Mouse (Mus musculus): ENCODE measurements around the gene H2afj. TPM values are rescaled to one million over a fixed set of nuclear protein-coding genes. Genes with fewer than 3 reads are reported as not detected.
A peak's percentile ranks its signal among the peaks of the same experiment; 100 is the strongest.

Gene H2afj
- total and polyA plus RNA-seq, 3 experiments, result 29.4 to 49.4 (median 30.1) TPM

- Histone ChIP-seq H3K36me3 (ENCODE audit: control insufficient read depth, insufficient read depth, low read length) (no peaks in the 10 kb centered on the region), H3K27me3 (ENCODE audit: control insufficient read depth, insufficient read depth, low read length) (no peaks in the 10 kb centered on the region), H3K4me3 (no peak overlapping the region), H3K9ac (ENCODE audit: low read depth, low read length) (no peak overlapping the region), H3K4me1 (ENCODE audit: control insufficient read depth, insufficient read depth, low read length) (no peaks in the 10 kb centered on the region), H3K79me2 (replicated peaks; ENCODE audit: control insufficient read depth, insufficient read depth, low read length) (no peaks in the 10 kb centered on the region), H3K27ac (no peak overlapping the region)
- intact Hi-C loops (cut with DNase I), result no loop called here
- 66% methylated on average over 2 of the region's 2 CpGs for WGBS
- no peak for TF ChIP-seq CTCF (IDR thresholded peaks at IDR 0.05)
- TF ChIP-seq POLR2A (IDR thresholded peaks at IDR 0.05; ENCODE audit: insufficient read depth, low read depth, low read length), result no peak
- no peak for TF ChIP-seq EP300 (IDR thresholded peaks at IDR 0.05; ENCODE audit: insufficient read depth, low read depth, low read length)
- no peak for DNase-seq
Measured at GRCm38 (mm10) chr6:136844903-136845302, 36.9 kb downstream of the H2afj start.

GRCm38 (mm10) chr6:136845706-136846480 lies 37.8 kb downstream of the H2afj start:
- Histone ChIP-seq H3K9ac (ENCODE audit: low read depth, low read length) (no peak overlapping the region), H3K27ac (no peak overlapping the region), H3K27me3 (ENCODE audit: control insufficient read depth, insufficient read depth, low read length) (no peaks in the 10 kb centered on the region), H3K36me3 (ENCODE audit: control insufficient read depth, insufficient read depth, low read length) (no peaks in the 10 kb centered on the region), H3K4me1 (ENCODE audit: control insufficient read depth, insufficient read depth, low read length) (no peaks in the 10 kb centered on the region), H3K4me3 (no peak overlapping the region), H3K79me2 (replicated peaks; ENCODE audit: control insufficient read depth, insufficient read depth, low read length) (no peaks in the 10 kb centered on the region)
- TF ChIP-seq POLR2A (IDR thresholded peaks at IDR 0.05; ENCODE audit: insufficient read depth, low read depth, low read length), result no peak
- intact Hi-C loops (cut with DNase I), result no loop called here
- 69% methylated on average over 5 of the region's 5 CpGs for WGBS
- no peak for DNase-seq

- no peaks in the 10 kb centered on the region for H3K27me3 ChIP-seq (ENCODE audit: control insufficient read depth, insufficient read depth, low read length)
- H3K4me3 ChIP-seq, result no peak overlapping the region
- no peak overlapping the region for H3K27ac ChIP-seq
- WGBS, result 88% methylated on average over 3 of the region's 3 CpGs
- TF ChIP-seq EP300 (IDR thresholded peaks at IDR 0.05; ENCODE audit: insufficient read depth, low read depth, low read length) (no peak), POLR2A (IDR thresholded peaks at IDR 0.05; ENCODE audit: insufficient read depth, low read depth, low read length) (no peak), CTCF (IDR thresholded peaks at IDR 0.05) (no peak)
- no peak overlapping the region for H3K9ac ChIP-seq (ENCODE audit: low read depth, low read length)
- no peak for DNase-seq
- H3K79me2 ChIP-seq (replicated peaks; ENCODE audit: control insufficient read depth, insufficient read depth, low read length), result no peaks in the 10 kb centered on the region
- H3K4me1 ChIP-seq (ENCODE audit: control insufficient read depth, insufficient read depth, low read length), result no peaks in the 10 kb centered on the region
- intact Hi-C loops (cut with DNase I), result no loop called here
- H3K36me3 ChIP-seq (ENCODE audit: control insufficient read depth, insufficient read depth, low read length), result no peaks in the 10 kb centered on the region
Measured at GRCm38 (mm10) chr6:136847267-136847666, 39.2 kb downstream of the H2afj start.

- DNase-seq, result peak; percentile 59 to 70
- Histone ChIP-seq H3K9ac (ENCODE audit: low read depth, low read length) (no peak overlapping the region), H3K36me3 (ENCODE audit: control insufficient read depth, insufficient read depth, low read length) (no peaks in the 10 kb centered on the region), H3K79me2 (replicated peaks; ENCODE audit: control insufficient read depth, insufficient read depth, low read length) (no peaks in the 10 kb centered on the region), H3K4me1 (ENCODE audit: control insufficient read depth, insufficient read depth, low read length) (no peaks in the 10 kb centered on the region; the same call in 1 of the 2 replicates), H3K27ac (no peak overlapping the region), H3K27me3 (ENCODE audit: control insufficient read depth, insufficient read depth, low read length) (no peaks in the 10 kb centered on the region), H3K4me3 (no peak overlapping the region)
- intact Hi-C loops (cut with DNase I), result no loop called here
- TF ChIP-seq POLR2A (IDR thresholded peaks at IDR 0.05; ENCODE audit: insufficient read depth, low read depth, low read length) (no peak), CTCF (IDR thresholded peaks at IDR 0.05) (peak; percentile 83)
- WGBS, result 28% methylated on average over 2 of the region's 2 CpGs
Measured at GRCm38 (mm10) chr6:136847790-136848189, 39.7 kb downstream of the H2afj start.

GRCm38 (mm10) chr6:136848399-136848798 lies 40.4 kb downstream of the H2afj start:
- no peaks in the 10 kb centered on the region; the same call in 1 of the 2 replicates for H3K4me1 ChIP-seq (ENCODE audit: control insufficient read depth, insufficient read depth, low read length)
- H3K36me3 ChIP-seq (ENCODE audit: control insufficient read depth, insufficient read depth, low read length), result no peaks in the 10 kb centered on the region
- H3K27me3 ChIP-seq (ENCODE audit: control insufficient read depth, insufficient read depth, low read length), result no peaks in the 10 kb centered on the region
- H3K9ac ChIP-seq (ENCODE audit: low read depth, low read length), result no peak overlapping the region
- H3K4me3 ChIP-seq, result no peak overlapping the region
- TF ChIP-seq EP300 (IDR thresholded peaks at IDR 0.05; ENCODE audit: insufficient read depth, low read depth, low read length) (no peak), CTCF (IDR thresholded peaks at IDR 0.05) (no peak), POLR2A (IDR thresholded peaks at IDR 0.05; ENCODE audit: insufficient read depth, low read depth, low read length) (no peak)
- H3K79me2 ChIP-seq (replicated peaks; ENCODE audit: control insufficient read depth, insufficient read depth, low read length), result no peaks in the 10 kb centered on the region
- WGBS, result 89% methylated on average over 8 of the region's 8 CpGs
- no peak for DNase-seq
- H3K27ac ChIP-seq, result no peak overlapping the region
- intact Hi-C loops (cut with DNase I), result no loop called here

GRCm38 (mm10) chr6:136848971-136849370 lies 40.9 kb downstream of the H2afj start:
- TF ChIP-seq CTCF (IDR thresholded peaks at IDR 0.05) (no peak), POLR2A (IDR thresholded peaks at IDR 0.05; ENCODE audit: insufficient read depth, low read depth, low read length) (no peak), EP300 (IDR thresholded peaks at IDR 0.05; ENCODE audit: insufficient read depth, low read depth, low read length) (no peak)
- Histone ChIP-seq H3K4me3 (no peak overlapping the region), H3K27ac (no peak overlapping the region), H3K36me3 (ENCODE audit: control insufficient read depth, insufficient read depth, low read length) (no peaks in the 10 kb centered on the region), H3K9ac (ENCODE audit: low read depth, low read length) (no peak overlapping the region), H3K27me3 (ENCODE audit: control insufficient read depth, insufficient read depth, low read length) (no peaks in the 10 kb centered on the region), H3K4me1 (ENCODE audit: control insufficient read depth, insufficient read depth, low read length) (no peaks in the 10 kb centered on the region; the same call in 1 of the 2 replicates), H3K79me2 (replicated peaks; ENCODE audit: control insufficient read depth, insufficient read depth, low read length) (no peaks in the 10 kb centered on the region)
- intact Hi-C loops (cut with DNase I), result no loop called here
- DNase-seq, result no peak
- 84% methylated on average over 5 of the region's 5 CpGs for WGBS
